Mouse (Mus musculus) forebrain, embryonic 15.5 days (tissue): ENCODE data around the gene Fbxl13. TPM values are rescaled to one million over a fixed set of nuclear protein-coding genes. Genes with fewer than 3 reads are reported as not detected.

Experiments
- ATAC-seq: fragments of 200-750 bp; cut with Nextera tagmentation; replicated peaks from 2 replicates; pipeline ENCODE4 v1.8.0; 2017; ENCODE audit warnings: mild to moderate bottlenecking, moderate TSS enrichment, moderate library complexity
- H3K27ac ChIP-seq: fragments of 300-500 bp; sonication (generic); replicated peaks from 2 replicates; pipeline ENCODE4 v1.5.1; 2015; ENCODE audit warnings: mild to moderate bottlenecking, inconsistent platforms
- H3K27me3 ChIP-seq: fragments of 300-500 bp; sonication (generic); 2 replicates; pipeline ENCODE4 v1.6.1; 2015; ENCODE audit warnings: inconsistent platforms
- H3K36me3 ChIP-seq: fragments of 300-500 bp; sonication (generic); 2 replicates; pipeline ENCODE4 v1.6.1; 2015; ENCODE audit warnings: mild to moderate bottlenecking, inconsistent platforms
- H3K4me1 ChIP-seq: fragments of 300-500 bp; sonication (generic); 2 replicates; pipeline ENCODE4 v1.6.1; 2015; ENCODE audit warnings: inconsistent platforms
- H3K4me2 ChIP-seq: fragments of 300-500 bp; sonication (generic); replicated peaks from 2 replicates; pipeline ENCODE4 v1.6.1; 2015; ENCODE audit warnings: mild to moderate bottlenecking, inconsistent platforms
- H3K4me3 ChIP-seq: fragments of 300-500 bp; sonication (generic); 2 replicates; pipeline ENCODE4 v1.5.1; 2015; ENCODE audit warnings: mild to moderate bottlenecking, inconsistent platforms
- H3K9ac ChIP-seq: fragments of 300-500 bp; sonication (generic); replicated peaks from 2 replicates; pipeline ENCODE4 v1.6.1; 2015; ENCODE audit warnings: mild to moderate bottlenecking, inconsistent platforms
- H3K9me3 ChIP-seq: fragments of 300-500 bp; sonication (generic); 2 replicates; pipeline ENCODE4 v1.6.1; 2016; ENCODE audit warnings: inconsistent platforms
- WGBS: fragments of 180-500 bp; shearing (Covaris S2); methylation state at CpG from one replicate; pipeline ENCODE4 v1.1.7; 2015; ENCODE audit warnings: mixed read lengths; 5-methylcytosine and 5-hydroxymethylcytosine counted together
- polyA plus RNA-seq: library from polyadenylated mRNA; unstranded; fragments of >200 nt; fragmentation: Nextera tagmentation; extraction: Ambion mirVana; gene quantifications from 2 replicates; pipeline ENCODE4 v1.2.1, GENCODE M21; 2015

Gene Fbxl13
- polyA plus RNA-seq, 1 experiment from 2014 or later, result 0.34 TPM

DNA sequence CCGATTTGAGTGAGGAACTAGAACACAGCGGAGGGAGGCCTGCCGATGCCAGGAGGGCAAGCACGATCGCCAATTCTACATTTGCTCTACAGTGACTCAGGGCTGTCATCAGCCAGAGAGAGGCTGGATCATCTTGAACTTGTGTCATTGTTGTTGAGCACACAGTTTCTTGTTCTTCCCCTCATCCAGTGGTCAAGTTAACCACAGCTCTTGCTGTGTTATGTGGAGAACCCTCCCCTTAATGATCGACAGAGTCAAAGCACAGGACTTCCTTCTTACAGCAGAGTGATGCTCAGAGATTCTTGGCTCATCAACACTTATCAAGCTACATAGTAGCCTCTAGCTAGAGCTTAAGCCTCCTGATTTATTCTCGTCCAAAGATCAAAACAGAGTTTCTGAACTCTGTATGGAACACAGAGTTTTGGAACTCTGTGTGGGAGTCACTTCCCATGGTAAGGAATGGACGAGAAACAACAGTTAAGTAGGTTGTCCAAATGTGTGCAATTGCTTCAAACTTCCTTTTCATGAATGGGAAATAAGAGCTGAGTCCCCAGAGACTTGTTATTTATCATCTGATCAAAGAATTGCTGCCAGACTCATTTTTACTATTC lies 116.2 kb downstream of the Fbxl13 start:
- Histone ChIP-seq H3K9me3 (no peaks in the 10 kb centered on the region), H3K4me1 (no peaks in the 10 kb centered on the region), H3K36me3 (no peaks in the 10 kb centered on the region), H3K9ac (no peak overlapping the region), H3K27ac (no peak overlapping the region), H3K4me2 (no peak overlapping the region), H3K4me3 (no peak overlapping the region), H3K27me3 (no peaks in the 10 kb centered on the region)
- WGBS, result 89% methylated on average over 8 of the region's 8 CpGs
- no peak for ATAC-seq

DNA sequence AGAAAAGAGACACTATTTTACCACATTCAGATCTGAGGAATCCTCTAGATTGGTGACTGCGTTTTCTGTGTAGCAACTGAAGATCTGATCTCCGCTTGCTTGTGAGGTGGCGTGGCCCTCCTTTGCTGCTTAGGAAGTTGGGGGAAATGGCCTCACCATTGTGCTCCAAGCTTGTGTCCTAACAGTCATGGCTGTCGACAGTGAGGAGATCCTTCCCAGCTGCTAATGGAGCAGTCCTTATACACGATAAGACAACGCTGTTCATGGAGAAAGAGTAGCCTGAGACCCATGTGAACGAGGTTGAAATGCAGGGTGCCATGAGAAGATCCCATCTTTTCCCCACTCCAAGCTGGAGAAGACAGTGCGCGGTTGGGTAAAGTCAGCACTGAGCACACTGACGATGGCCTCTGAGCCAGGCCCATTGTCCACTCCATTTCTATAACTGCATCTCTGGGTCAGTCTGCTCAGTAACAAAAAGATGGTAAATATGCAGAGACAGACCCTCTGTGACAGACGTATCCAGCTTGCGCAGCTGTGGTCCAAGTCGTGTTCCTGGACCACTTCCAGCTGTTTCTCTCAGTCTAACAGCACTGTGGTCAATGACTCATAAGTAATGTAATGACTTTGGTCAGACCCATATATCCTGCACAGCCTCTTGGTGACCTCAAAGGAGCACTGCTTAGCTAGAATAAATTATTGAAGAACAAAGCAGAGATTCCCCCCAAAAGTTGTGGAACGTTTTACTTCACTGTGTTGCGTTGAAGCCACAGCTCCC lies 117.2 kb downstream of the Fbxl13 start:
- Histone ChIP-seq H3K9me3 (no peaks in the 10 kb centered on the region), H3K27me3 (no peaks in the 10 kb centered on the region), H3K36me3 (no peaks in the 10 kb centered on the region), H3K4me2 (no peak overlapping the region), H3K27ac (no peak overlapping the region), H3K4me3 (no peak overlapping the region), H3K4me1 (no peaks in the 10 kb centered on the region), H3K9ac (no peak overlapping the region)
- 91% methylated on average over 15 of the region's 15 CpGs for WGBS
- ATAC-seq, result no peak

DNA sequence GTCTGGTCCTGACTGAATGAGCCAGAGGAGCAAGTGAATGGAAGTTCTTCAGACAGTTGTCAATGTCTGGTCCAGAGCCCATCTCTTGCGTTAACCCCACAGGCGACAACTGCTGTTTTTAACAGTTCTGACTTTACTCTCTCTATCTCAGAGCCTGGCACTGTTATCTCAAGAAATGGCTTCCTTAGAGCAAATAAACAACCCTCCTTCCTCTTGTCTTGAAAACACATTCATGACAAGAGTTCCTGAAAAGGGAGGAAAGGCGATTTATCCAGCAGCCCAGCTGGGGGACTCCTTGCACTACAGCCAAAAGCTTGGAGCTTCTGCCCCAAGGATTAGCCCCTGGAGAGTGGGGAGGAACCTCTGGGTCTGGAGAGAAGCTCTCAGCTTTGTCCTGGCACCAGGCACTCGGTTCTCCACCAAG lies 117.9 kb downstream of the Fbxl13 start:
- no peak for ATAC-seq
- no peaks in the 10 kb centered on the region for H3K9me3 ChIP-seq
- no peak overlapping the region for H3K4me2 ChIP-seq
- no peaks in the 10 kb centered on the region for H3K4me1 ChIP-seq
- 76% methylated on average over 4 of the region's 4 CpGs for WGBS
- H3K27me3 ChIP-seq, result no peaks in the 10 kb centered on the region
- no peak overlapping the region for H3K9ac ChIP-seq
- H3K27ac ChIP-seq, result no peak overlapping the region
- no peak overlapping the region for H3K4me3 ChIP-seq
- no peaks in the 10 kb centered on the region for H3K36me3 ChIP-seq

DNA sequence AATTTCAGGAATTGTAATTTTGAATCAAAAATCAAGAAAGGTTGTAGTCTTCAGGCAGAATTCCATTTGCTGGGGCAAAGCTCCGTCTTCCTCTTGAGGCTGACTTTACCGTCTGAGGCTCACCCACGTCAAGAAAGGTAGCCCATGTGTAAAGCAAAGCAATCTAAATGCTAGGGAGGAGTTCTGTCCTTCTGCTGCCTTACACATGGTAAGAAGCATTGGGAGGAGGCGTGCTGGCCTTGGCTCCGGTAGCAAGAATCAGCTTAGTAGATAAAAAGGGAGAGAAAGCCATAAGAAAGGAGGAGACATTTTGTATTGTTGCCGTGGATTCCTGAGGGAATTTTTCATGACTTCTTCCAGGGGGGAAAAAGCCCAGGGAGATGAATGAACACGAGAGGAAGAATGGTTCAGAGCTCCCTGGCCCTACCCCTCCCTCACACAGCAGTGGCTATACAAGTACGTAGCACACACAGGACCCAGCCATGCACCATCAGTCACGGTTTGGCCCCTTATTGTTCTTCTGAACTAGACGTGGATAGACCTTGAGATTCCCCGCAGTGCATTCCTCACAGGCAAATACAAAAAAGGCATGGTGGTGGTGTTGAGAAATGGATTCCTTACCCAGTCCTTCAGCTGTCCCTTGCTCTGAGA lies 118.5 kb downstream of the Fbxl13 start:
- 52% methylated on average over 11 of the region's 11 CpGs for WGBS
- no peaks in the 10 kb centered on the region for H3K36me3 ChIP-seq
- H3K9ac ChIP-seq, result no peak overlapping the region
- no peaks in the 10 kb centered on the region for H3K4me1 ChIP-seq
- H3K9me3 ChIP-seq, result no peaks in the 10 kb centered on the region
- no peak for ATAC-seq
- no peak overlapping the region for H3K27ac ChIP-seq
- H3K4me2 ChIP-seq, result no peak overlapping the region
- H3K4me3 ChIP-seq, result no peak overlapping the region
- no peaks in the 10 kb centered on the region for H3K27me3 ChIP-seq

DNA sequence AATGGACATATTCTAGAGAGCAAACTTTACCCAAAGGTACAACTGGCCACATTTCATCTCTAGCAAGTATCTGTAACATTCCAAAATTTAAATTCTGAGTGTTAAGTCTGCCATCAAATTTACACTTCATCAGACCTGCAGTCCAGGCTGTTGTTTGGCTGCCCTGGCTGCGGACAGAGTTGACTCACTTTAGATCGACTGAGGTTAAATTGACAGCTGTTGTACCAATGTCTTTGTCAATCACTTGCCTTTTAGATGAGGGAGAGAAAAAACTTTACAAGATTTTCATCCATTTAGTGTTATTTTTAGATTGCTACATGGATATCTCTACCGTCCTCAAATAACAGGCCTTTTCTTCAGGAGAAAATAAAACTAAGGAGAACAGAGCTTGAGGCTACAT lies 126.3 kb downstream of the Fbxl13 start:
- no peak overlapping the region for H3K4me3 ChIP-seq
- 91% methylated on average over 3 of the region's 3 CpGs for WGBS
- H3K27me3 ChIP-seq, result no peaks in the 10 kb centered on the region
- no peaks in the 10 kb centered on the region for H3K9me3 ChIP-seq
- ATAC-seq, result no peak
- no peak overlapping the region for H3K9ac ChIP-seq
- H3K4me2 ChIP-seq, result no peak overlapping the region
- no peak overlapping the region for H3K27ac ChIP-seq
- no peaks in the 10 kb centered on the region for H3K4me1 ChIP-seq
- H3K36me3 ChIP-seq, result no peaks in the 10 kb centered on the region

DNA sequence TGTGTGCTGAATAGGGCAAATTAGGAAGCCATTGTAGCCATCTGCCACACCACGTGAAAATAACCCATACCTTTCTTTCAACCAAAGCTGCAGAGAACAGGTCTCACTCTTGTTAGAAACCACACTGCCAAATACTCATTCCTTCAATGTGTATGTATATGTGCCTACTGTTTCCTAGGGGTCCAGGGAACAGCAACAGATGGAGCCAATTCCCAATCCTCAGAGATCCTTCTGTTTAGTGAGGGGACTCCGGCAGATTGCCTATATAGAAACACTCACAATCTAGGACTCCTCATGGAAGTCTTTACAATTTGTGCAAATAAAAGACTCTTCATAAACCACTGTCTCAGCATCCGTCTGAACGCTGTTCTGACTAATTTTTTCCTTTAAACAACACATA lies 127.2 kb downstream of the Fbxl13 start:
- H3K27me3 ChIP-seq, result no peaks in the 10 kb centered on the region
- H3K9me3 ChIP-seq, result no peaks in the 10 kb centered on the region
- no peak overlapping the region for H3K27ac ChIP-seq
- WGBS, result 49% methylated on average over 4 of the region's 4 CpGs
- no peaks in the 10 kb centered on the region for H3K36me3 ChIP-seq
- no peak overlapping the region for H3K4me3 ChIP-seq
- H3K4me2 ChIP-seq, result no peak overlapping the region
- 0 out of 2 replicates have a peak, but pooled peaks have one; percentile 23 for ATAC-seq
- H3K4me1 ChIP-seq, result no peaks in the 10 kb centered on the region
- no peak overlapping the region for H3K9ac ChIP-seq

DNA sequence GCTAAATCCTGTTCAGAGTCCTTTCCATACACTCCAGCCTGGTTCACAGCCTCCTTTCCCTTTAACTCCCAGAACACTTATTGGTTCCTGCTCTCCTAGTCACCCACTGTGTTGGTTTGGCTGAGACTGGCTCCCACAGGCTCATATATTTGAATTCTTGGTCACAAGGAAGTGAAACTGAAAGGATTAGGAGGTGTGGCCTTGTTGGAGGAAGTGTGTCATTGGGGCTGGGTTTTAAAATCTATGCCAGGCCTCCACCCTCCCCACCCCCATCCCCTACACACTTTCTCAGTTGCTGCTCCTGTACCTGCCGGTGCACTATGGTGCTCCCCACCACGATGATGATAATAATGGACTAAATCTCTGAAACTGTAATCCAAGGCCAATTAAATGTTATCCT lies 127.9 kb downstream of the Fbxl13 start:
- ATAC-seq, result no peak

DNA sequence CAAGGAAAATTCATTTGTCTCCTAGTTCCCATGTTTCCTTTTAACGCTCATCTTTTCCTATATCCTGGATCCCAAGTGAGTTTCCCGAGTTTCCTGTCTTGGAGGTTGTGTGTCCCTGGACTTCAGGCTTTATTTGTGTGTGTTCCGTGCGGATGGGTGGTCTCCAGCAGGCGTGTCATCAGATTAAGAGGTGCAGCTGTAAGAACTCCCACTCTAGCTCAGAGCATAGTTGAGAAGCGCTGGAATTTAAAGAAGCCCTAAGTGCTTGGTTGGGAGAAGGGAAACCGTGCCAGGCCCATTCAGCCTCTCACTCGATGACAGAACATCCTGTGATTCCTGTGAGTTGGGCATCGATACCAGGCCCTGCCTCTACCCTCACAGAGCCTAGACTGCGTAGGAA lies 132.1 kb downstream of the Fbxl13 start:
- H3K4me3 ChIP-seq, result no peak overlapping the region
- WGBS, result 72% methylated on average over 10 of the region's 10 CpGs
- no peak overlapping the region for H3K4me2 ChIP-seq
- H3K9me3 ChIP-seq, result no peaks in the 10 kb centered on the region
- no peak for ATAC-seq
- no peaks in the 10 kb centered on the region for H3K36me3 ChIP-seq
- no peak overlapping the region for H3K27ac ChIP-seq
- no peaks in the 10 kb centered on the region for H3K27me3 ChIP-seq
- H3K9ac ChIP-seq, result no peak overlapping the region
- no peaks in the 10 kb centered on the region for H3K4me1 ChIP-seq

More for the DNA sequence above, 127.9 kb downstream of the Fbxl13 start:
- Histone ChIP-seq H3K4me2 (no peak overlapping the region), H3K4me1 (no peaks in the 10 kb centered on the region), H3K4me3 (no peak overlapping the region), H3K27me3 (no peaks in the 10 kb centered on the region), H3K36me3 (no peaks in the 10 kb centered on the region), H3K27ac (no peak overlapping the region), H3K9ac (no peak overlapping the region), H3K9me3 (no peaks in the 10 kb centered on the region)
- WGBS, result 85% methylated on average over 2 of the region's 2 CpGs

DNA sequence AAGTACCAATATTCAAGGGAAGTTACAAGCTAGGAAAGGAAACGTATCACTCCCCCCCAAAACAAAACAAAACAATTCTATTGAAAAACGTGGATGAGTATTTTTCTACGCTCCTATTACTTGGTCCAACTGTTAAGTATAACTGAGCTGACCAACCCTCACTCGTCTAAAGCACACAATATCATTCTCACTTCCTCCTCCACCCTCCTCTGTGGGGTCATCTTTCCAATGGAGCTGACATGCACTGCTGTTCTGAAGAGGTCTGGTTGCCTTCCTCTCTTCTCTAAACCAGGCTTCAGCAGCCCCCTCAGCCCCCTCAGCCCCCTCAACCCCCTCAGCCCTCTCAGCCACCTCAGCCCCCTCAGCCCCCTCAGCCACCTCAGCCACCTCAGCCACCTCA lies 135.6 kb downstream of the Fbxl13 start:
- H3K4me1 ChIP-seq, result no peaks in the 10 kb centered on the region
- H3K9me3 ChIP-seq, result no peaks in the 10 kb centered on the region
- no peaks in the 10 kb centered on the region for H3K36me3 ChIP-seq
- H3K4me3 ChIP-seq, result no peak overlapping the region
- no peak overlapping the region for H3K4me2 ChIP-seq
- ATAC-seq, result no peak
- H3K9ac ChIP-seq, result no peak overlapping the region
- no peaks in the 10 kb centered on the region for H3K27me3 ChIP-seq
- H3K27ac ChIP-seq, result no peak overlapping the region
- WGBS, result 87% methylated on average over 4 of the region's 4 CpGs

DNA sequence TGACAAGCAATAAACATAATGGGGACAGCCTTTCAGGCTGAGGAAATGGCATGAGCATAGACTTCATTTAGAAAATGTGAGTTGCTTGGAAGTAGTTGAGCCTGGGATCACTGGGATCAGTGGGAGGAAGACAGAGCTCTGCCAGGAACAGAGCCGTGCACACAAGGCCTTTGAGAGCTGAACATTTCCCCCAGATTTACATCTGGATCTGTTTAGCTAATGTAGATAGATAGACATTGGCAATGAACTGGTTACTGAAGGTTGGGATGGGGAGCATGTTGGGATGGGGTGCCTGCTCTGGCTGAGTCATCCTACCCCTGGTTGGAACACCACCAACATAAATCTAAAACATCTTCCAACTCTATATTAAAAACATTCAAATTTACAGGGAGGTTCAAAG lies 138.5 kb downstream of the Fbxl13 start:
- Histone ChIP-seq H3K27me3 (no peaks in the 10 kb centered on the region), H3K9me3 (no peaks in the 10 kb centered on the region), H3K4me1 (no peaks in the 10 kb centered on the region), H3K27ac (no peak overlapping the region), H3K9ac (no peak overlapping the region), H3K4me3 (no peak overlapping the region), H3K4me2 (no peak overlapping the region), H3K36me3 (no peaks in the 10 kb centered on the region)
- 90% methylated on average over 1 of the region's 1 CpGs for WGBS
- ATAC-seq, result no peak

DNA sequence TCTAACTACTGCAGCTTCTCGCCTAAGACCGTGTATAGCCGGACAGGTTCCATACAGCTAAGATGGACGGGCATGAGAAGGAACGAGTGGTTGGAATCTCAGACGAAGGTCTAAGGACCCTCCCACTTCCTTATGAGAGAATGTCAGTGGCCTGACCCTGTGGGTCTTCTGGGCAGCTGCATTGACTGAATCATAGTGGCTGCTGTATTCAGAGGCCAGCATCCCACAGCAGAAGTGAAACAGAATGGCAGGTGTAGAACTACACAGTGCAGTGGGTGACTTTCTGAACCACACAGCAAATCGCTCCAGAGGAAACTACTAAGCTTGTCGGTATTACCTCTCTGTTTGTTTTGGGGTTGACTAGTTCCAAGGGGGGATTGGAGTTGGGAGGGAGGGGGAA lies 140.3 kb downstream of the Fbxl13 start:
- Histone ChIP-seq H3K4me2 (no peak overlapping the region), H3K36me3 (no peaks in the 10 kb centered on the region), H3K27me3 (no peaks in the 10 kb centered on the region), H3K27ac (no peak overlapping the region), H3K4me3 (no peak overlapping the region), H3K9me3 (no peaks in the 10 kb centered on the region), H3K9ac (no peak overlapping the region), H3K4me1 (no peaks in the 10 kb centered on the region)
- no peak for ATAC-seq
- WGBS, result 90% methylated on average over 8 of the region's 8 CpGs

DNA sequence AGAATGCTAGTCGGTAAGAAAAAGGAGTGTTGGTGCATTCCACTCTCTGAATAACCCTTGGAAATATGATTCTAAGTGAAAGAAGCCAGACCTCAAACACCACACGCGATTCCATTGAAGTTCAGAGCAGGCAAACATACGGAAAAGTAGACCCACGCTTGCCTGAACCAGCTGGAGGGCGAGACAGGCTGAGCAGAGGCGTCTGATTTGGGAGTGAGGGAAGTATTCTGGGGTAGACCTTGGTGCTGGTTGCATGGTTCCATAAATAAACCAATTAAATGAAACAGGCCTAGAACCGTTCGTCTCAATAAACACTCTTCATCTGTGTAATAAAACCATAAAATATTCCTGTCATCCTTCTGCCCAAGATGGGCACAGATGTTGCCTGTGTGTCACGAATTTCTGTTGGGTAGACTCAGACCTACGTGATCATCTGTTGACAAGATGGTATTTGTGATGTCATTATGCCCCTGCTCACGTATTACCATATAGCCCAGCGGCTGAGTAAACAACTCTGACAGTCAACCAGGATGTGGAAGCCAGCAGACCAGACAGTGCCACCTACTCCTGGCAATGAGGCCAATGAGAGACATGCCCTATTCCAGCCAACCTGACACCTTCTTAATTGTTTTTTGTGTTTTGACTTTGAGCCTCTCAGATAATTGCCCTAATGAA lies 142.4 kb downstream of the Fbxl13 start:
- no peaks in the 10 kb centered on the region for H3K4me1 ChIP-seq
- H3K27me3 ChIP-seq, result no peaks in the 10 kb centered on the region
- H3K4me2 ChIP-seq, result no peak overlapping the region
- H3K9ac ChIP-seq, result no peak overlapping the region
- 88% methylated on average over 13 of the region's 13 CpGs for WGBS
- H3K36me3 ChIP-seq, result no peaks in the 10 kb centered on the region
- no peak overlapping the region for H3K27ac ChIP-seq
- H3K9me3 ChIP-seq, result no peaks in the 10 kb centered on the region
- ATAC-seq, result no peak
- H3K4me3 ChIP-seq, result no peak overlapping the region
